Mouse (Mus musculus) right cerebral cortex, postnatal 10 days (tissue): ENCODE data around the gene Tnpo1.
"Not testable (repeated sequence)": the region's sequence is repeated elsewhere in the genome, so short reads cannot be mapped to it uniquely, and the experiment has no call there.

Experiments used
- DNase-seq, 2 experiments: peaks; one replicate each; pipeline ENCODE4 v3.0.0; 2021; ENCODE audit warnings: low spot score in 2 of 2

Tnpo1 gene

DNA sequence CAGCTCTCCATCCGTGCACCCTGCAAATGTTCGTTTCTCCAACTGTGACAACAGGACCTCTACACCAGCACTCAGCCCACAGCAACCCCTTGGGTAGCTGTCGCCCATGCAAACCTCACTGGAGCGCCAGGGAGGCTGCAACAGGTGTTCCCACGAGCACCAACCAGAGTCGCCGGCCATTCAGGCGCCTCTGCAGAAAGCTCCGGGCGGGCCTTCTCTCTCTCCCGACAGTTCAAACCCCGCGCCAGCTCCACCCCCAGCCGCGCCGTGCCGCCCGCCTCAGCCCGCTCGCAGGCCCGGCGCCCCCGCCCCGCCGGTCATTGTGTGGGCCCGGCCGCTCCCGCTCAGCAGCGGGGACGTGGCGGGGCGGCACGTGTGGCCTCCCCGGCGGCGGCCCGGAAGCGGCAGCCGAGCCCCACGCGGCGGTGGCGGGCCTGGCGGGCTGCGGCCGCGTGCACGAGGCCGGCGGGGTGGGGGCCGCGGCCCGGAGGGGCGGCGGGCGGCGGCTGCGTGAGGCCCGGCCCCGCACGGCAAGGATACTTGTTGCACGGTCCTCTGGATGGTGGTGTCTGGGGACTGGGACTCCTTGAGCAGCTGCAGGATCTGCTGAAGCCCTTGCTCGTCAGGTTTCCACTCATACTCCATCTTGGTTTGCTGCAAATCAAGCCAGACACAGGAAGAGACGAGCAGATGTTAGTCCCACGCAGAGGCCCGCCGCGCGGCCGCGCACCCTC, 35.9 kb downstream of the Tnpo1 start:
- peak; percentile 69 to 71 for DNase-seq

DNA sequence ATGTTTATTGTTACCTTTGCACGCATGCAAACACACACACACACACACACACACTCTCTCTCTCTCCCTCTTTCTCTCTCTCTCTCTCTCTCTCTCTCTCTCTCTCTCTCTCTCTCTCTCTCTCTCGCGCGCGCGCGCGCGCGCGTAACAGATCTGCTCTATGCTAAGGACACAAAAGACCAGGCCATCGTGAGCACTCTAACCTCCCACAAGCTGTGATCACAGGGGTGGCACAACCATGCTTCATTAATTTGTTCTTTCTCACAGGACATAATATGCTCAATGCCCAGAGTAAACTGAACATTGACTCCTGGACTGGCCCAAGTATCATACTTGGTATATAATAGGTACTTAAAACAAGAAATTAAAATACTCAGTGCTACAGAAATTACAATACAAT, 37.0 kb downstream of the Tnpo1 start:
- DNase-seq = no peak

DNA sequence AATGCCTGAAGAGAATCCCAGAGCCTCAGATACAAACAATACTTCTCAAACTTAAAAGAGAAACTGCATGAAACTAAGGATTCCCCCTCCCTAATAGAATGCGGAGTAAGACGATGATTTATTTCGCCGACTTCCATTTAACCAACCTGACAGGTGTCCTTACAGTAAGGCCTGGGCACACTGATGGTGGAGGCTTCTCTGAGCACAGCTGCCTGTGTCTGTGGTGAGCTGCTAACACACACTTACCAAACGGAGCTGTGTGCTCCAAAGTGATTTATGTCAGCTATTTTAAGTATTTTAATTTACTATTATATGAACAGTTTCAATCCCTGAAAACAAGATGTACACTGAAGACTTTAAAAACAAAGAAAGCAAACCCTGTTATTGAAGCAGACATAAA, 42.4 kb downstream of the Tnpo1 start:
- no peak for DNase-seq

DNA sequence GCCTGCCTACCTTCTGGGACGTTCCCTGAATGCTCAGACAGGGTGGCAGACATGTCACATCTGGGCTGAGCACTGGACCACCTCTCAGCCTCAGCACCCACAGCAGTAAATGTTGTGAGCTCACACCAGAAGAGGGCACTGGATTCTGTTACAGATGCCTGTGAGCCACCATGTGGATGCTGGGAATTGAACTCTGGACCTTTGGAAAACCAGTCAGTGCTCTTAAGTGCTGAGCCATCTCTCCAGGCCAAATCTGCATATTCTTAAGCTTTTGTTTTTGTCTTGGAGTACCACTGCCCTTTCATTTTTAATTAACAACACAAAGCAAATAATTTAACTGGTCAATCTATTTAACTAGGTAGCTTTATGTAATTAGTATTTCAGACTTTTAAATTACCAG, 44.2 kb downstream of the Tnpo1 start:
- DNase-seq = no peak

DNA sequence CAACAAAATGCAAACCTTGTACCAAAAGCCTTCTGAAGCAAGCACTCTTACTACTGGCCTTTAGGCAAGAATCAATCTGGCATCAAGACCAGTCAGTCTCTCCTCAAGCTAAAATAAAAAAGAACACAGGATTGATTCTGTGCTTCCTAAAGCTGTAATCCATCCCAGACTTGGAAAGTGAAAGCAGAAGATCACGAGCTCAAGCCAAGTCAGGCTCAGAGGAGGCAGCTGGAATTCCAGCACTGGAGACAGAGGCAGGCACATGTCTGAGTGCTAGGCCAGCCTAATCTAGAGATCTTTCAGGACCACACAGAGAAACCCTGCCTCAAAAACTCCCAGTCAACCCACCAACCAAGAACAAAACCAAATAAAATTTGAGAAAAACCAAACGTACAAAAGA, 45.8 kb downstream of the Tnpo1 start:
- DNase-seq = no peak

DNA sequence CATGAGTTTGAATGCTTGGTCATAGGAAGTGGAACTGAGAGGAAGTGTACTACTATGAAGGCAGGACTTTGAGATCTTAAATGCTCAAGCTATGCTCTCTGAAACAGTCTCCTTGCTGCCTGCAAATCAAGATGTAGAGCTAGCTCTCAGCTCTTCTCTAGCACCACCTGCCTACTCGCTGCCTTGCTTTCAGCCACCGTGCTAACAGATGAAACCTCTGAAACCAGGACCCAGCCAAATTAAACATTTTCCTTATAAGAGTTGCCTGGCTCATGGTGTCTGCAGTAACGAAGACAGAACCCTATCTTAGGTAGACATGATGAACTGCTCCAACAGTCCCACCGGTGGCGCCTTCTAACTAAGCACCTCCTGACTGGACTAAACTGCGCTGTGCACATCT, 46.8 kb downstream of the Tnpo1 start:
- DNase-seq = no peak

DNA sequence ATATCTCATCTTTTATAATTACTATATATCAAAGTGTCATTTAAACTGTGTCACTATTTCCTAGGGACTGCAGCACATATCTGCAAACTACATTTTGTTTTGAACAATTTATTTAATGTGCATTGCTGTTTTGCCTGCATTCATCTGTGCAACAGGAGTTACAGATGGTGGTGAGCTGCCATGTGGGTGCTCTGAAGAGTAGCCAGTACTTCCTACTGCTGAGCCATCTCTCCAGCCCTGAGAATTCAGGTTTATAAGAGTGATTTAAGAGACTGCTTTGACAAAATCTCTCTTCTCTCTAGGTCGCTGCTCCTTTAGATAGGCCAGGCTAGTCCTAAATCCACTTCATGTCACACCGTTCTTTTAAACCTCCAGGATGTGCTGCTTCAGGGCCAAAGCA, 49.0 kb downstream of the Tnpo1 start:
- DNase-seq = no peak

DNA sequence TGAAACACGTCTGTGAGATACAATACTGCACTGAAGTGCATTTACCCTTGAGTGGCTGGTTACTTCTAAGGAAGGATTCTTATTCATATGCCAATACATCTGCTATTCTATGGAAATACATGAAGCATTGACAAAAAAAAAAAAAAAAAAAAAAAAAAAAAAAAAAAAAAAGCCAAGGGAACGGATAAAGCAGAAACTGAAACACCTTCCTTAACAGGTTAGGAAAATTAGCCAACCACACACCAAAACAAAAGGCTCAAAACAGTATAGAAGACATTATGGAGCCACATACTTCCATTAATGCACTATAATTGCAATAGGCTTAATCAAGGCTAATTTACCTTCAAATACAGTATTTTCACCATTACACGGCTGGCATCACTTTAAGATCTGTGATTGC, 51.5 kb downstream of the Tnpo1 start:
- DNase-seq = no peak

DNA sequence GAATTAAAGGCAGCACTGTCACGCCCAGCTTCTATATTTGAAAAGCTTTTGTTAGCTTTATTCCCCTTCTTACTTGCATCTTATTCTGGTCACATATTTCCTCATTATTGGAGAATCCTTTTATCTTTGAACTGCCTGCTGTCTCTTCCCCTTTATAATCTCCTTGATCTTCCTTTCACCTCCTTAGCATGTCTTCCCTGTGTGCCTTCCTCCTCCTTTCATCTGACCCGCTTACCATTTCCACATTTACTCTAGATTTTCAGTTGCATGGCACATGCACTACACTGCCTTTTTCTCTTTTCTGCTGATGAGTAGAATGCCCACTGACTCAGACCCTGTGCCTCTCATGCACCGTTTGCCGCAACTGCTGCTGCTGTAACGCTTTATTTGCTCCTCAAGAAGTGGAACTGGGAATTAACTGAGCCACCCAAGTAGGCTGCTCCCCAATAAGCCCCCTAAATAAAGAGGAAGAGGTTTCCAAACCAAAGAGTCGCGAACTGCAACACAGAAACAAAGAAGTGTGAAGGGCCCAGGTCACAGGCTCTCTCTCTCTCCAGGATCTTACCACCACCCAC, 53.8 kb downstream of the Tnpo1 start:
- DNase-seq = no peak

DNA sequence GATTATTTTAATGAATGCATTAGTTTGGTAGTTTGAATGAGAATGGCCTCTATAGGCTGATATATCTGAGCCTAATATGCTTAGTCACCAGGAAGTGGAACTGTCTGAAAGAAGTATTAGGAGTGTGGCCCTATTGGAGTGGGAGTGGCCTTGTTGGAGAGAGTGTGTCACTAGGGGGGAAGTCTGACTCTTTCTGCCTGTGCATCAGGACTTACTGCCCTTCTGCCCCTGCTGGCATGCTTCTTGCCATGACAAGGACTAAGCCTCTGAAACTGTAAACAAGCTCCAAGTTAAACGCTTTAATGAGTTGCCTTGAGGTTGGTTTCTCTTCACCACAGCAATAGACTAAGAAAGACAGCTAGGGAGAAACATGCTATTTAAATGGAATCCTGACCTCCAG, 54.9 kb downstream of the Tnpo1 start:
- no peak for DNase-seq

DNA sequence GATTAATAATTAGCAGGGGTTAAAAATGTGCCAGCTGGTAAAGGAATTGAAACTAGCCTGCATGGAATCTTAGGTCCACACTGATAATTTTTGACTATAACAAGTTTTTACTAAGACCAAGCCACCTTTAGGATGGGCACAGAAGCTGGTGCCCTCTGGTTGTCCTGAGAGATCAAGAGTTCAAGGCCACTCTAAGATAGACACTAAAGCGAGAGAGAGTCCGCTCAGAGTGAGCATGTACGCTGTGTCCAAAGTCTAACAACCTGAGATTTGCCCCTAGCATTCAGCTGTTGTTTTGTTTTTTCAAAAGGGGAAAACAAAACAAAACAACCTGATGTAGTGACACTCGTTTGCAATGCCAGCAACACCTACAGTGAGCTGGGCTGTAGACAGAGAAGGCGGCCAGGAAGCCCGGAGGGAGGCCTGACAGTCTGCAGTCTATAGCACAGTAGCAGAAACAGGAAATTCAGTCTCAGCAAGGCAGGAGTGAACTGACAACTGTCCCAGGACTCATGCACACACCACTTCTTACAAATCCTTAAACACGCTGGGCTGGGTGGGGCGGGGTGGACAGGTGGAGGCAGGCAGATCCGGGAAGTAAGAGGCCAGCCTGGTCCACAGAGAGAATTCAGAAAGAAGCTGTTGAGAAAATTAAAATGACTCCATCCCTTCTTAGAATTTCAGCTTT, 57.8 kb downstream of the Tnpo1 start:
- DNase-seq = no peak

DNA sequence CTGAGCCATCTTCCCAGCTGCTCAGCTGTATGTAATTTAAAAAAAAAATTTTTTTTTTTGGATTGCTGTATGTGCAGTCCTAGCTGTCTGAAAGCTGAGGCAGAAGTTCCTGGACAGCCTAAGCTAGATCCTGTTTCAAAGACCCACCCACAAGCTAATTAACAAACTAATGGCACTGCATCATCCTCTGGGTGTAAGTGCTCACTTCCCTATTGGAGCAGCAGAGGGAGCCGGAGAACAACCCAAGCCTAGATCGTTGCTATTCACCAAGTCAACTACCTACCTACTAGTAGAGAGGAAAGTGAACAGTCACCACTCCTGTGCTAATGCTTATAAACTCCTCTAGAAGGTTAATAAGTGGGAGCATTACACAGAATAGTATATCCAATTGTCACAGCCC, 58.4 kb downstream of the Tnpo1 start:
- DNase-seq = peak in 1 of 2 experiments; percentile 47

DNA sequence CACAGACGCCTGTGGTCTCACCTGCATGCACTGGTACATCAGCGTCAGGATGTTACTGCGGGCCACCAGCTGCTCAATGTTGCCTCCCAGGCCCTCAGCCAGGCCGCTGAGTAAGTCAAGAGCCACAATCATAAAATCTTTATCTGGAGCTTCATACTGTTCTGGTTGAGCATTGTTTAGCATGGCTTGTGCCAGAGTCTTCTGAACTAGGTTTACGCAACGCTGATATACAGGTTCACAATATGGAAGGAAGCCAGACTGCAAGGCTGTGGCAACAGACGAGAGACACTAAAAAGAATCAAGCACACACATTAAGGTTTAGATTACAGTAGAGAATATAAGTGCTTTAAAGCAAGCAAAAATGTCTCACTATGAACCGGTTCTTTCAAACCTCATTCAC, 70.9 kb downstream of the Tnpo1 start:
- no peak for DNase-seq

DNA sequence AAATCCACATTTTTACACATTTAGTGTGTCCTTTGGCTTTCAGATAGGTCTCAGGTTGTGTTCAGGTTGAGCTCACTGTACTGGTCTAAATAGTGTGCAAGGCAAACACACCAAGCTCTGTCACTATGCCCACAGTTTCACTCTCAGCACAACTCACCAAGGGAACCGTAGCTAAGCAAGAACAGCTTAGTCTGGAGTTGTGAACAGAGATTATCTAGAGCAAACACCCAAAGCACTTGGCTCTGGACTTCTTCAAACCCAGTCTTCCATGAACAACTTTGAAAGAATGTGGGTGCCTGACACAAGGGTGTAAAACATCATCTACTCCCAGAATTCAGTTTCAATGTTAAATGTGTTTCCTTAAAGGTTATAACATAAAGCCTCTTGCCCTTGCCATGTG, 80.4 kb downstream of the Tnpo1 start:
- DNase-seq = no peak

DNA sequence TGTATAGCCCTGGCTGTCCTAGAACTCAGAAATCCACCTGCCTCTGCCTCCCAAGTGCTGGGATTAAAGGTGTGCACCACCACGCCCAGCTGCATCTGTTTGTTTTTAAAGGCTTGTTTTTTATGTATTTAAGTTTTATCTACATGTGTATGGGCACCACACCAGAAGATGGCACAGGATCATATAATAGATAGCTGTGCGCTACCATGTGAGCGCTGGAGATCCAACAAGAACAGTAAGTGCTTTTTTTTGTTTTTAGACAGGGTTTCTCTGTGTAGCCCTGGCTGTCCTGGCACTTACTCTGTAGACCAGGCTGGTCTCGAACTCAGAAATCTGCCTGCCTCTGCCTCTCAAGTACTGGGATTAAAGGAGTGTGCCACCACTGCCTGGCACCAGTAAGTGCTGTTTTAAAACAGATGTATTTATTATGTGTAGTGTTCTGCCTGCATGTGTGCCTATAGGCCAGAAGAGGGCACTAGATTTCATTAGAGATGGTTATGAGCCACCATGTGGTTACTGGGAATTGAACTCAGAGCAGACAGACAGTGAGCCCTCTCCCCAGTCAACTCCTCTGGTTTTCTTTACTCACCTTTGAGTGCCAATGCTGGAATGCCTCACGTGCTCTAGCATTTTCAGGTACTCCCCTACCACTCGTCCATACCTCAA, 89.6 kb downstream of the Tnpo1 start:
- DNase-seq = no peak

DNA sequence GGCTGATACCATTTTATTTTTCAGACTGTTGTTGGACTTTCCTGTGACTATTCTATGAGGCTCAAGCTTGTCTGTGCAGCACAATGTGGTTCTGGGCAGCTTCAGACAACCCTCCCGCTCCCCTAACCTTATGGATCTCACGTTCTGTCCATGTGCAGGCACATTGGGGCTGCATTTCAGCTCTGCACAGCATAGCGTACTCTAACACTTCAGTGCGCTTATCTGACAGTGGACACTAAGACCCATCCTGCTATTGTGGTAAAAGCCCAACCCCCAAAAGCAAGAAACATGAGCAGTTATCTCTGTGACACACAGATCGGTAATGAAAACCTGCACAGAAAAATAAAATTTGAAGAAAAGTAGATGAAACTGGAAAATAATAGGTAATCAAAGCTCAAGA, 90.4 kb downstream of the Tnpo1 start:
- no peak for DNase-seq

DNA sequence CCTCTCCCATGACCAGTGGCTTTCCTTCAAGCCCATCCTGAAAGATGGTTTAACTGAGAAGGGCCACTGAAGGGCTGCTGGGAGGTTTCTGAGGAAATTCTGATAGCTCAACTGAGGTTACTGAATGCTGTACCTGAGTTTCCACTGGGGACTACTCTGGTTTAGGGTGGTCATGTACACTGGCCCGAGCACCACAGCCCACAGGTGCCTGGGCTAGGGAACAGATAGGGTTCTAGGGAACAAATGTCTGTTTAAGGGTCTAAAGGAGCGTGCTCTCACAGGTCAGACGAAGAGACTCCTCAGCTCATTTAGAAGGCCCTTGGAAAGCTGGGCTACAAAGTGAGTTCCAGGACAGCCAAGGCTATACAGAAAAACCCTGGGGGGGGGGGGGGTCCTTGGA, 91.5 kb downstream of the Tnpo1 start:
- DNase-seq = no peak

DNA sequence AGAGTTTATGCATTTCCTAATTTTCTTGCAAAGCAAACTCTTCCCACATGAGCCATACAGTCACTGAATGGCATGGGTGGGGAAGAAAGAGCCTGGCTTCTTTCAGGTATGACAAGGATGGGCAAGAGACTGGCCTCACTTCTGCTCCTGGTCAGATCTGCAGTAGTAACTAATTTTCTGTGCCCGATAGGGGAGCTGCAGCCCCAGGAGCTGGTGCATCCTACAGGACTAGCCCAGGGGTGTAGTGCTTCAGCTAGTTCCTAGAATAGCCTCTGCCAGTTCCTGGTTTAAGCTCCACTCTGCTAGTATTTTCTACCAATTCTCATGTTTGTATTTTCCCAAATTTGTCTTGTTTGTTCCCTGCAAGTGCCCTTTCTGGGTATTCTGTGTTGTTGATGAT, 92.0 kb downstream of the Tnpo1 start:
- DNase-seq = peak; percentile 32 to 37

DNA sequence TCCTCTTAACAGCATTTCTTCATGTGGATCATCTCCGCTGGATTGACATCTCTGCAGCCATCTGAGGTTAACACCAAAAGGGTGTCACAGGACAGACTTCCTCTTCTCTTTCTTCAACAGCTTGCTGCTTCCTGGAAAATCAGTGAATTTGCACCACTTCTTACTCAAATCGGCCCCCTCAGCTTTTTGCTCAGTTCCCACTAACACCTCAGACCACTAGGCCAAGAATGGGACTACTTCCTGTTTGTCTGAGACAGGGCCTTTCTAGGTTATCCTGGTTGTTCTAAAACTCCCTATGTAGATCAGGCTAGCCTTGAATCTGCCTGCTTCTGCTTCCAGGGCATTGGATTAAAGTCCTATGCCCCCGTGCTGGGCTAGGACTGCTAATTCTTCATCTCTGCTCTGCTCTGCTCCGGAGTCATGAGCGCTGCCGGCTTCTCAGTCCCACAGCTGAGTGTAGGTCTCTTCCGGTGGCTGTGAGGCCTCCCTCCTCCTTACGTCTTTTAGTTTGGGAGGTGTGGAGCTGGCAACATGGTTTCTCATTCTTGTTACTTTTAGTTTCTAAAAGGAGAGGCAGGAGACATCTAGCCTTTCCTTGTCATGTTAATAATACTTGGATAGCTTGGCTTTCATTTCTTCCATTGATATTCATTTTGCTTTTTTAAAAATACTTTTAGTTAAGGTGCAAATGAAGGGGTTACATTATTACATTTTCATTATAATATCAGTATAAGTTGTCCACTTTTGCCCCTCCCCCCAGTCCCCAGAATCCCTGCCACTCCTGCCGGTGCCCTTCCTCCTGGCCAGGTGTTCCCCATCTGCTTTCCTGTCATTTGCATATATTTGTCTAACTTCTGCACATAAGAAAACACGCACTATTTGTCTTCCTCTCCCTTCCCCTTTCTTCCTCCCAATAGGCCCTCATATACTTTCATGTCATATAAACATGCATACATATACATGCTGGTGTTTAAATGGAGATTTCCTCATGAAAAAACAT, 93.4 kb downstream of the Tnpo1 start:
- no peak for DNase-seq

DNA sequence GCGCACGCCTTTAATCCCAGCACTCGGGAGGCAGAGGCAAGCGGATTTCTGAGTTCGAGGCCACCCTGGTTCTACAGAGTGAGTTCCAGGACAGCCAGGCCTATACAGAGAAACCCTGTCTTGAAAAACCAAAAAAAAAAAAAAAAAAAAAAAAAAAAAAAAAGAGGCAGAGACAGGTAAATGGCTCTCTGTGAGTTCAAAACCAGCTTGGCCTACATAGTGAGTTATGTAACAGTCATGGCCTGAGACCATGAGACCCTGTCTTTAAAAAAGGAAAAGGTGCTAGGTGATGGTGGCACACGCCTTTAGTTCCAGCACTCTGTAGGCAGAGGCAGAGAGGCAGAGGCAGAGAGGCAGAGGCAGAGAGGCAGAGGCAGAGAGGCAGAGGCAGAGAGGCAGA, 97.2 kb downstream of the Tnpo1 start:
- not testable (repeated sequence) for DNase-seq

DNA sequence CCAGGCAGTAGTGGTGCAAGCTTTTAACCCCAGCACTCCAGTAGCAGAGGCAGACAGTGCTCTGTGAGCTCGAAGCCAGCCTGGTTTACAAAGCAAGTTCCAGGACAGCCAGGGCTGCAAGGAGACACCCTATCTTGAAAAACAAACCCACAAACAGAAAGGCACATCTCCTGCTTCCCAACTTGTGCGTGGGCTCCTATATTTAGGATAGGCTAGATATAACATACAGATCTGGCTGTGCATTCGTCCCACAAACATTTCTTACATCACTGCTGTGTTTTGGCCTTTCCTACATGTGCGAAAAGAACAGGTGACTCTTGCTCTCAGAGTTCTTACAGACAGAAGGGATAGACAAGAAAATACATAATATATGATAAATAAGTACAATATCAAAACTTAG, 100.6 kb downstream of the Tnpo1 start:
- peak in 1 of 2 experiments; percentile 30 for DNase-seq

DNA sequence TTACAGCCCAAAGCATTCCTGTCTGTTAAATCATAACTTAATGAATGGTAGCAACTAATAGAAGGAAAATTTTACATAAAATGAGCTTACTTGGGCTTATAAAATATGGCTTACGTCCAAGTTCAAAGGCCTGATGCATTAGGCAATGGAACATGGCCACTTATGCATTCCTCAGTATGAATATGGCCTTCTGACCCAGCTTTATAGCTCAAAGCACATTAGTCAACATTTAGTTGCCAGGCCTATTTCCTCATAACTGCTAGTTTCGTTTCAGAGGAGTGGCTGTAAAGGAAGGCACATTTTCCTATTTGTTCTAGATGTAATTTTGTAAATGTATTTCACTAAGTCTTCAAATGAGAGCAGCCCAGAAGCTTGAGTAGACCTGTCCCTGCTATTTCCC, 107.1 kb downstream of the Tnpo1 start:
- DNase-seq = no peak
